Comparison of ENCODE assay signal across 17 mouse cellular contexts in genomic region chr7:111268197-111268596, GRCm38 (mm10).
"Had no signal": no experiment of that assay in that cellular context is flagged by ENCODE, and none has a peak within 500 bp of the region (broad histone marks: within the 10 kb centered on the region; RNA-seq: fewer than 3 reads in every experiment).

No protein-coding gene starts in this region.

- H3K4me3 ChIP-seq: neural tube, embryonic 12.5 days; neural tube, embryonic 13.5 days; neural tube, embryonic 15.5 days; stomach, embryonic 15.5 days had no signal

- H3K27ac ChIP-seq: neural tube, embryonic 12.5 days; neural tube, embryonic 13.5 days; neural tube, embryonic 15.5 days; stomach, embryonic 15.5 days; stomach, postnatal 0 days had no signal

- H3K4me2 ChIP-seq: neural tube, embryonic 12.5 days; neural tube, embryonic 13.5 days; neural tube, embryonic 15.5 days; stomach, embryonic 15.5 days had no signal

- H3K36me3 ChIP-seq: neural tube, embryonic 12.5 days; neural tube, embryonic 13.5 days; neural tube, embryonic 15.5 days; stomach, embryonic 15.5 days had no signal

- DNase-seq: retina, postnatal 1 day; right cerebral cortex, adult 18-20 months; right cerebral cortex, postnatal 14 days; right cerebral cortex, postnatal 25 days; right cerebral cortex, postnatal 4 days; spleen, adult 18-20 months; thymus, adult 18-20 months; thymus, adult 2 months; thymus, postnatal 14 days; thymus, postnatal 25 days; thymus, postnatal 36 days; thymus, postnatal 4 days had no signal

- H3K27me3 ChIP-seq: neural tube, embryonic 12.5 days; neural tube, embryonic 13.5 days; neural tube, embryonic 15.5 days; stomach, embryonic 15.5 days had no signal

- H3K9me3 ChIP-seq: neural tube, embryonic 12.5 days; neural tube, embryonic 13.5 days; neural tube, embryonic 15.5 days; stomach, embryonic 15.5 days had no signal

- H3K9ac ChIP-seq: neural tube, embryonic 12.5 days; neural tube, embryonic 13.5 days; neural tube, embryonic 15.5 days; stomach, embryonic 15.5 days had no signal

- H3K4me1 ChIP-seq: neural tube, embryonic 12.5 days; neural tube, embryonic 13.5 days; neural tube, embryonic 15.5 days; stomach, embryonic 15.5 days had no signal
